Mouse (Mus musculus): ENCODE measurements around the gene Foxj2.

Foxj2 gene

DNA sequence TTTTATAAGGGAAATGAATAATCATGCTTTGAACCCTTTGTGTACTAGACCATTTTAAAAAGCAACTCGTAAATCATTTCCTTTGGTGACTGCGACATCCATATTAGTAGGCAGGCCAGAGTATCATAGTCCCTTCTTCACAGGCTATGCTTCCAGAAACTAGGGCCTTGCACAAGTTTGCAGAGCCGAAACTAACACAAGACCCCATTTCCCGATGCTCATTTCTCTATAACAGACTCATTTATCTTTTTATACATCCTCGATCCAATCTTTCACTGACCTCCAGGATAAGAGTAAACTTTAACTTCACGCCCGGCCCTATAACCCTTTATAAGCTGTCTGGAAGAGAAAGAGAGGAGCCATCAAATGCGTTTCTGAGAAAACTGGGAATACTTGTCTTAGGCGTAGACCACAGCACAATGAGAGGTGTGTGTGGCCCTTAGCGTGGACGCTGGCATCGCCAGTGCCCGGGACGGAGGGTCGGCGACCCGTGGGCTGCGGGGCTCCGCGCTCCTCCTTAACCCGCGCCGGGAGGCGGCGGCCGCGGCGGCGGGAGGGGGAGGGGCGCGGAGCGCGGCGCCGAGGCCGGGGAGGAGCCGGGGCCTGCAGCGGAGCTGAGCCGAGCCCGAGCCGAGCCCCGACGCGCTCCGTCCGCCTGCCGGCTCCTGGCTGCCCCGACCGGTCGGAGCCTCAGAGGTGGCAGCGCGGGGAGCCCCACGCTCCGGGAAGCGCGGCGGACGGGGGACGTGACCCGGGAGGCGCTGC, at the start of gene Foxj2:
Gene Foxj2, plus strand, starts transcription at position 609 of the 765 bp plus-strand sequence.
- under 1% methylated on average over 55 of the region's 61 CpGs for WGBS

GRCm38 (mm10) chr6:122770760-122771315, 48.9 kb upstream of the Foxj2 start:
- 68% methylated on average over 11 of the region's 11 CpGs for WGBS

DNA sequence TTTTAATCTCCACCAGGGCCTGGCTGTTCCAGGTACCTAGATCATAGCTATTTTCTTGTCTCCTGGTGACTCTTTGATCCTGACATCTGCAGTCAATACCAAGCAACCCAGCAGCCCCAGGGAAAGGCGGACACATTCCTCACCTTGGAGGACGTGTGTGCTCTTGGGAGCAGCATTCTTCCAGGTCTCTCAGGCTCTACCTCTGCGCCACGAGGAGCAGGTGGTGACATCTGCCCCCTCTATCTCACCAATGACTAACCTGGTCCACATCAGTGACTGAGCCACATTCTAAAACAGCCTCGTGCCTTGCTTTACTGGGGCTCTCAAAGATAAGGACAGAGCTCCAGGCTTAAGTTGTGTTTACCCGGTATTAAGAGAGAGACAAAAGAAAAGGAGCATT, 47.0 kb upstream of the Foxj2 start:
- 77% methylated on average over 6 of the region's 6 CpGs for WGBS

- WGBS, result 93% methylated on average over 1 of the region's 1 CpGs
Measured at GRCm38 (mm10) chr6:122774345-122774744, 45.4 kb upstream of the Foxj2 start.

GRCm38 (mm10) chr6:122776040-122776439, 43.7 kb upstream of the Foxj2 start:
- 66% methylated on average over 7 of the region's 7 CpGs for WGBS

GRCm38 (mm10) chr6:122779916-122780315, 39.8 kb upstream of the Foxj2 start:
- WGBS, result 72% methylated on average over 1 of the region's 1 CpGs

DNA sequence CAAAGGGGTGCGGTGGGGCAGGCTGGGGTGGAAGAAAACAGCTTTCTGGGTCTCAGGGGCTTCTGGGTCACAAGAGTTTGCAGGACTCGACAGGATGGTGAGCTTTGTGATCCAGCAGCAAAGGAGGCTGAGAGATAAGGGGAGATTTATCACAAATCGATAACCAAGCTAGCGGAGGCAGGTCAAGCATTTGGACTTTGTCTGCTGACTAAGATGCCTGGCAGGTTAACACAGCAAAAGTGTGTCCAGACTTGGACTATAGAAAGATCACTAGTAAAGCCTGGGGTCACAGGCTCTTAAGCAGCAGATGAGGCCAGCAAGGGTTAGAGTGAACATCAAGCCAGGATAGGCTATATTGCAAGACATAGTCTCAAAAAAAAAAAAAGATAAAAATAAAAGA, 38.5 kb upstream of the Foxj2 start:
- WGBS, result 90% methylated on average over 4 of the region's 4 CpGs

DNA sequence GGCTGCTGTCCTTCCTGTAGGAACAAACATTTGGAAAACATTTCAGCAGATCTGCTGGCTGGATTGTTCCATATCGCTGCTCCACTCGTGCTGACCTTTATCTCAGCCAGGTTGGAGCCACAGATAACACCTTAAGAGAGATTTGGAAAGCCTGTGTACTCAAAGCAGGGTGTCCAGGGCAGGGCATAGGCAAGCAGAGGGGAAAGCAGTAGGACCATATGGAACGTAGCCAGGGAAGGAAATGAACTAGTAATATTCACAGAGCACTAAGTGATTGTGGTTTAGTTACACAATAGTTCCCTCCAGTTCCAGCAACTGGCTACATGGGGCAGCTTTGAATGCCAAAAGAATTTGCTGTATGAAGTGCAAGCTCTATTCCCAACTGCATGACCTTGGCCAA, 37.5 kb upstream of the Foxj2 start:
- WGBS, result 80% methylated on average over 3 of the region's 3 CpGs

DNA sequence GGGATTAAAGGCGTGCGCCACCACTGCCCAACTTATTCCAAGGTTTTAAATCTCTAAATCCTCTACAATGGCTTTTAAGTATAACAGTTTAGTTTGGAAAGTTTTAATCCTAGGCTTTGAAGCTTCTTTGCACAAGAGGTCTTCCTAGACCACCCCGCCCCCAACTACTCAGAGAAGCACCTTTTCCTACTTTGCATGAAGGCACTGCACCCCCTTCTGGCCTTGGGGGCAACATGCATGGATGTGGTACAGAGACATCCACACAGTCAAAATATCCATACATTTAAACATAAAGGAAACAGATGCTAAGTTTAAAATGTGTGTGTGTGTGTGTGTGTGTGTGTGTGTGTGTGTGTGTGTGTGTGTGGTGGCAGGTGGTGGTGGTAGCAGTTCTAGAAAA, 34.8 kb upstream of the Foxj2 start:
- 98% methylated on average over 3 of the region's 3 CpGs for WGBS

DNA sequence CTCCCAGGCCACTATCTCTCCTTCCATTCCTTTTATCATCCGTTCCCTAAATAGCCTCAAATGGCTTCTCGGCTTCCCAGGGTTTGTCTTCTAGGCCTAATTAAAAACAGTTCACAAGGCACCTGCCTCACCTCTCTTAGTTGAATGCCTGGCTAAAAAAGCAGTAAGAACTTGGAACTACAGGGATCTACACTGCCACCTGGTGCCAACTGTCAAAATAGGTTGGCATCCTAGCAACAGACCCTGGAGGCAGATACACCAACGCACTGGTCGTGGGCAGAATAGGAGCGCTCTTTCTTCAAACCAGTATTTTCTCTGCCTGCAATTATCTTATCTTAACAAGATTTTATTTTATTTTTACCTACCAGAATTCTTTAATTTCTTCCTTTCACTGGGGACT, 33.4 kb upstream of the Foxj2 start:
- WGBS, result 18% methylated on average over 5 of the region's 5 CpGs

DNA sequence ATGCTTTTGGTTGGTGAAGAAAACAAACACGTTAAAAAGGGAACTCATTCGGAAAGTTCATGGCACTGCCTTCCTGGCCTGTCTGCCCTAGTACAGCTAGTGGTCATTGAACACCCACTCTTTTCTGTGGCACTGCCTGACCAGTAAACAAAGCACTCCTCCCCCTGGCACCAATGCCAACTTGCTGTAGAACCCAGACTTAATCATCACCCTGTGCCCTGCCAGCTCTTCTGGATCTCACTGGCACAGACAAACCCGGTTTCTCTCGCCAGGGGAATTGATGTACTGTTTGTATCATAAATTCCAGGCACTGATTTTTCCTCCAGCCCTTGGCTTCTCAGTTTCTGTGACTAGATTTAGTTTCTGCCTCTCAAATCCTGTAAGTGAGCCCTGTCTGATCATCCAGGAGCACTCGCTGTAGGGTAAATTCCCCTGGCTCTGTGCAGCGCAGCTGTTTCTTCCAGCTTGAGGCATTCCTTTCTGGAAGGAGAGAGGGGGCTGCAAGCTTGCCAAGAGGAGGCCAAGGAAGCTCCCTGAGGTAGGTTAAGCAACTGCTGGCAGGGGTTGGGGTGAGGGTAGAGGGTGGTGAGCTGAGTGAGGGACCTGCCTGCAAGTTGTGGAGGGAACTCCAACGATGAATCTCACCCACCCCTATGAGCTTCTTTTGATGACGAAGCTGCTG, 24.3 kb upstream of the Foxj2 start:
- 47% methylated on average over 8 of the region's 8 CpGs for WGBS

DNA sequence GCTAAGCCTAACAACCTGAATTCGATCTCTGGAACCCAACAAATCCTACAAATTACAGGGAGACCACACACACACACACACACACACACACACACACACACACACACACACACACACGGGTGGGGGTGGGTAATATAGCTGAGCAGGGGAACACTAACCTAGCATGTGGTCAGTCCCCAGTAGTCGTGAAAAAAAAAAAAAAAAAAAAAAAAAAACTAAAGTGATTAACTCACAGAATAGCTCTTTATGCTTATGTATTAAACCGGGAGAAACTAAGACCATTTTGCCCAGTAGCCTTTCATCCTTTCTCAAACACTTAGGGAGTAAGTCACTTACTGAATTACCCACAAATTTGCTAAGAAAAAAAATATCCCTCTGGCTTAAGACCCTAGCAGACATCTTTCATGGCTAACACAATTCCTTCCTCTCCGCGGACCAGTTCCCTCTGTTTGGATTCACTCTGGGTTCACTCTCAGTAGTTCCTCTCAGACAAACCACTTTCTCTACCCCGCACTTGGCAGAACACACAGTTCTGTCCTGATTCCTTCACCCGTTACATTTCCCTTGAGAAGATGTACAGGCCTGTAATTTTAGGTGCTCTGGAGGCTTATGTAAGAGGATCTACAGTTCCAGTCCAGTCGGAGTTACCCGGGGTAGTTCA, 18.9 kb upstream of the Foxj2 start:
- 22% methylated on average over 10 of the region's 10 CpGs for WGBS

DNA sequence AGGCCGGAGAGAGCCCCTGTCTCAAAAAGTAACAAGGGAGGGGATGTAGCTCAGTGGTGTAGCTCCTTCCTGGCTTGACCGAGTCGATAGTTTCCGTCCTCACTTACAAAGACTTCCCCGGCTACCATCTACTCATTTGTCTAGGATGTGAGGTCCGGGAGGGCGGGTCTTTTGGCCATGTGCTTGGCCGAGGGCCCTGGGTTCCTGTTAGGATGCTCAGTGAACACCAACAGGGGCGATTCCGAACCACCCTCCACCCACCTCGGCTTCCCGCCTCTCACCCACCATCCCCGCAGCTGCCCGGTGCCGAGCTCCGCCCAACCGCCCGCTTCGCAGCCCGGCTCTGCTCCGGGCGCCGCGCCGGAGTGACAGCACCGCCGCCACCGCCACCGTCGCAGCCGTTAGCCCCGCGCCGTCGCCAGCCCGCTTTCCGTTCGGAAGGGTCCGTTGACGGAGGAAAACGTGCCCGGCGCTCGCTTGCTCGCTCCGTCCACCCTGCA, 18.4 kb upstream of the Foxj2 start, which contains the start of gene Slc2a3:
Gene Slc2a3, minus strand, starts transcription at position 340 of the 500 bp plus-strand sequence.
- WGBS, result 1% methylated on average over 46 of the region's 46 CpGs

- WGBS, result 2% methylated on average over 34 of the region's 34 CpGs
Measured at GRCm38 (mm10) chr6:122801801-122802514, 17.8 kb upstream of the Foxj2 start.

DNA sequence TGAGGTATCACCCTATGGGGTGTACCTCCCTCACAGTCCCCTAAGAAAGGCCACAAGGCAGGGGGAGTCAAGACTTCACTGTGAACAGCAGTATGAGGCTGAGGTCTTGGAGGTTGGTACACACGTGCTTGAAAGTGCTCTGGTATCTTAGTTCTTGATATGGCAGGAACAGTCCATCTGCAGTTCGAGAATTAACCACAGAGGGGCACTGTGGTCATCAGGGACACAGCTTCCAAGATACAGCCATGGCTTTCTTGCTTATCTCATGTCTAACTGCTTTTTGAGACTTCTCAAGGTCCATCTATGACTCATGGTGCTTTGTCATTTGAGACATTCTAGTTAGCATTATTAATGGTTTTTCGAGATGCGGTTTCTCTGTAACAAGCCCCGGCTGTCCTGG, 15.3 kb upstream of the Foxj2 start:
- WGBS, result 27% methylated on average over 5 of the region's 5 CpGs

GRCm38 (mm10) chr6:122810022-122810614, 9.6 kb upstream of the Foxj2 start:
- 1% methylated on average over 11 of the region's 11 CpGs for WGBS

- WGBS, result 2% methylated on average over 30 of the region's 30 CpGs
Measured at GRCm38 (mm10) chr6:122810615-122811279, 9.0 kb upstream of the Foxj2 start.

GRCm38 (mm10) chr6:122811280-122811652, 8.4 kb upstream of the Foxj2 start:
- WGBS, result 1% methylated on average over 37 of the region's 38 CpGs

DNA sequence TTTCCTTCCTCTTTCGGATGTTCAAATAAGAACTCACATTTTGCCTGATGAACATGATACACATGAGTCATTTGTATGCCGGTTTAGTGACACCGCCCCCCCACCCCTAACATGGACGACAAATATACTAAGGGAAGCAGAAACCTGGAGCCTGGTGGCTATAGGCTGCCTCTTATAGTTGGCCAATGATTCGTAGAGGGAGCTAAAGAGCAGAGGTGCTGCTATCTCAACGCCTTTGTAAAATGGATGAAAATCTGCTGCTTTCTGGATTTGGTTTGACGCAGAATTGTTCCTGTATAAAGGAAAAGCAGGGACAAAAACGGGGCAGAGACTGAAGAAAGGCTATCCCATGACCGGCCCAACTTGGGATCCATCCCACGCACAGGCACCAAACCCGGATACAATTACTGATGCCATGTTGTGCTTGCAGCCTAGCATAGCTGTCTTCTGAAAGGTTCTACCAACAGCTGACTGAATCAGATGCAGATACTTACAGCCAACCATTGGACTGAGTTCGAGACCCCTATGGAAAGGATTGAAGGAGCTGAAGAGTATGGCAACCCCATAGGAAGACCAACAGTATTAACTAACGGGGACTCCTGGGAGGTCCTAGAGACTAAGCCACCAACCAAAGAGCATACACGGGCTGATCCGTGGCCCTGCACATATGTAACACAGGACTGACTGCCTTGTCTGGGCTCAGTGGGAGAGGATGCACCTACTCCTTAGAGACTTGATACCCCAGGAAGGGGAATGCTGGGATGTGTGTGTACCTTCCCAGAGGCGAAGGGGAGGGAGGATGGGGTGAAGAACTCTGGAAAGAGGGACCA, 7.7 kb upstream of the Foxj2 start:
- WGBS, result 26% methylated on average over 16 of the region's 16 CpGs

DNA sequence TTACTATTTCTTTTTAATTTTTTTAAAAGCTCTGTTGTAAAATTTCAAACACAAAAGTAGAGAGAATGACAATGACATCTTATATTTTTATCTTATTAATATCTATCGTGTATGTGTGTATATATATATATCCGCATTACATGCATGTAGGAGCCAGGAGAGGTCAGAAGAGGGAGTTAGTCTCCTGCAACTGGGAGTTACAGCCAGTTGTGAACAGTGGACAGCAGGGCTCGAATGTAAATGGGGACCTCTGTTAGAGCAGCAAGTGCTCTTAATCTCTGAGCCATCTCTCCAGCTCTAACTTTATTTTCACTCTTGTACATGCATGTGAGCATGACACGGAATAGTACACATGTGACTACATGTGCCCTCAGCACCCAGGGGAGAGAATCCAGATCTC, 7.0 kb upstream of the Foxj2 start:
- 93% methylated on average over 4 of the region's 4 CpGs for WGBS
